Mouse (Mus musculus) right cerebral cortex, postnatal 14 days (tissue): Measurements from ENCODE around the gene Insl6.
A peak's percentile ranks its signal among the peaks of the same experiment; 100 is the strongest.

Experiments
- DNase-seq: peaks from one replicate; pipeline ENCODE4 v3.0.0; 2022

Gene Insl6

GRCm38 (mm10) chr19:29325053-29325851 lies at the start of gene Insl6:
TSS of gene Insl6 (minus strand) at chr19:29325356.
- peak; percentile 48 for DNase-seq

GRCm38 (mm10) chr19:29374947-29375346 lies 49.8 kb upstream of the Insl6 start:
- DNase-seq, result no peak

- no peak for DNase-seq
Measured at GRCm38 (mm10) chr19:29373438-29373837, 48.3 kb upstream of the Insl6 start.

GRCm38 (mm10) chr19:29372621-29373020 lies 47.5 kb upstream of the Insl6 start:
- no peak for DNase-seq

- DNase-seq, result peak; percentile 34
Measured at GRCm38 (mm10) chr19:29372138-29372537, 47.0 kb upstream of the Insl6 start.

GRCm38 (mm10) chr19:29371284-29372081 lies 46.3 kb upstream of the Insl6 start:
- DNase-seq, result no peak

- no peak for DNase-seq
Measured at GRCm38 (mm10) chr19:29370545-29371283, 45.6 kb upstream of the Insl6 start.

- DNase-seq, result no peak
Measured at GRCm38 (mm10) chr19:29370112-29370511, 45.0 kb upstream of the Insl6 start.

- no peak for DNase-seq
Measured at GRCm38 (mm10) chr19:29368671-29369309, 43.6 kb upstream of the Insl6 start.

GRCm38 (mm10) chr19:29368041-29368440 lies 42.9 kb upstream of the Insl6 start:
- DNase-seq, result no peak

GRCm38 (mm10) chr19:29366969-29367622 lies 41.9 kb upstream of the Insl6 start, which contains the start of the genes Plgrkt and Cd274:
TSS of gene Plgrkt (minus strand) at chr19:29367390.
TSS of gene Cd274 (plus strand) at chr19:29367455.
- DNase-seq, result peak; percentile 52

GRCm38 (mm10) chr19:29366226-29366968 lies 41.2 kb upstream of the Insl6 start:
- DNase-seq, result no peak

- DNase-seq, result no peak
Measured at GRCm38 (mm10) chr19:29365105-29365504, 39.9 kb upstream of the Insl6 start.

GRCm38 (mm10) chr19:29364076-29364475 lies 38.9 kb upstream of the Insl6 start:
- no peak for DNase-seq

GRCm38 (mm10) chr19:29363557-29363956 lies 38.4 kb upstream of the Insl6 start:
- DNase-seq, result no peak

- DNase-seq, result no peak
Measured at GRCm38 (mm10) chr19:29362173-29362930, 37.2 kb upstream of the Insl6 start.

- DNase-seq, result peak; percentile 89
Measured at GRCm38 (mm10) chr19:29361468-29362130, 36.4 kb upstream of the Insl6 start.

GRCm38 (mm10) chr19:29360251-29360650 lies 35.1 kb upstream of the Insl6 start:
- DNase-seq, result no peak

GRCm38 (mm10) chr19:29356281-29356680 lies 31.1 kb upstream of the Insl6 start:
- no peak for DNase-seq
